Mouse (Mus musculus) heart, embryonic 11.5 days (tissue): Measurements from ENCODE around the gene Mapk6. TPM values are rescaled to one million over a fixed set of nuclear protein-coding genes. Genes with fewer than 3 reads are reported as not detected.

Experiments used
- ATAC-seq: fragments of 200-750 bp; cut with Nextera tagmentation; replicated peaks from 2 replicates; pipeline ENCODE4 v1.8.0; 2017; ENCODE audit warnings: moderate library complexity; ENCODE audit not compliant: insufficient number of reproducible peaks, low FRiP score, low TSS enrichment
- H3K27ac ChIP-seq: fragments of 300-500 bp; sonication (generic); 2 replicates; pipeline ENCODE4 v1.5.1; 2014; ENCODE audit warnings: mild to moderate bottlenecking, low read depth, low read length
- H3K27me3 ChIP-seq: fragments of 300-500 bp; sonication (generic); 2 replicates; pipeline ENCODE4 v1.6.1; 2014; ENCODE audit warnings: mild to moderate bottlenecking, low read length, mixed read lengths; ENCODE audit not compliant: control insufficient read depth, insufficient read depth
- H3K36me3 ChIP-seq: fragments of 300-500 bp; sonication (generic); 2 replicates; pipeline ENCODE4 v1.6.1; 2014; ENCODE audit warnings: mild to moderate bottlenecking, low read length, moderate library complexity, mixed read lengths; ENCODE audit not compliant: control insufficient read depth, insufficient read depth
- H3K4me1 ChIP-seq: fragments of 300-500 bp; sonication (generic); 2 replicates; pipeline ENCODE4 v1.6.1; 2014; ENCODE audit warnings: low read length; ENCODE audit not compliant: control insufficient read depth, insufficient read depth
- H3K4me2 ChIP-seq: fragments of 300-500 bp; sonication (generic); 2 replicates; pipeline ENCODE4 v1.6.1; 2014; ENCODE audit warnings: mild to moderate bottlenecking, moderate library complexity
- H3K4me3 ChIP-seq: fragments of 300-500 bp; sonication (generic); 2 replicates; pipeline ENCODE4 v1.5.1; 2014; ENCODE audit warnings: low read depth, low read length
- H3K9ac ChIP-seq: fragments of 300-500 bp; sonication (generic); 2 replicates; pipeline ENCODE4 v1.6.1; 2014; ENCODE audit warnings: mild to moderate bottlenecking, low read depth, low read length, moderate library complexity
- H3K9me3 ChIP-seq: fragments of 300-500 bp; sonication (generic); replicated peaks from 2 replicates; pipeline ENCODE4 v1.6.1; 2016; ENCODE audit warnings: low read length; ENCODE audit not compliant: control insufficient read depth
- WGBS: fragments of 180-500 bp; shearing (Covaris S2); extraction: QIAGEN DNeasy Blood & Tissue Kit; methylation state at CpG from one replicate; pipeline ENCODE4 v1.1.7; 2014; ENCODE audit not compliant: insufficient replicate concordance; 5-methylcytosine and 5-hydroxymethylcytosine counted together
- polyA plus RNA-seq: library from polyadenylated mRNA; unstranded; fragments of >200 nt; fragmentation: Nextera tagmentation; extraction: Ambion mirVana; gene quantifications from 2 replicates; pipeline ENCODE4 v1.2.1, GENCODE M21; 2014

Gene Mapk6
- polyA plus RNA-seq, 1 experiment from 2014 or later, result 77.5 TPM

- Histone ChIP-seq H3K9ac (no peak overlapping the region), H3K4me2 (no peak overlapping the region), H3K27ac (no peak overlapping the region), H3K27me3 (no peaks in the 10 kb centered on the region), H3K9me3 (no peaks in the 10 kb centered on the region), H3K4me1 (peaks cover 12% of the 10 kb centered on the region), H3K36me3 (no peaks in the 10 kb centered on the region), H3K4me3 (no peak overlapping the region)
- WGBS, result 48% methylated on average over 5 of the region's 5 CpGs
- no peak for ATAC-seq
Measured at GRCm38 (mm10) chr9:75413206-75413605, 3.4 kb upstream of the Mapk6 start.

DNA sequence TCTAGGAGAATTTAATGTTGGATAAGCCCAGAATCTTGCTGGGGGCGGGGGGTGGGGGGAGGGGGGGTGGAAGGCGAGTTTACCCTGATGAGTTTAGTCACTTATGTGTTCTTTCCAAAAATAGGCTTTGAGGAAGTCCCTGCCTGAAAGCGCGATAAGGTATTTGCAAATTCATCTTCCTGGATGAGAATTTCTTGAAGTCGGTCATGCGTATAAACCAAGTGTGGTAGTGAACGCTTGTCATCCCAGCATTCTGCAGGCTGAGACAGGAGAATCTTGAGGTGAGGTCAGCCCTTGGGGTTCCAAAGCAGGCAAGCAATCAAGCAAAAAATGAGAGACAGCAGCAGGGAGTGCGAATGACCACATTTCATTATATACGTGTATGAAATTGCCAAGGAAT lies 1.8 kb upstream of the Mapk6 start:
- no peak overlapping the region for H3K27ac ChIP-seq
- ATAC-seq, result no peak
- no peaks in the 10 kb centered on the region for H3K27me3 ChIP-seq
- whole genome bisulfite sequencing, result 70% methylated on average over 9 of the region's 9 CpGs
- H3K36me3 ChIP-seq, result no peaks in the 10 kb centered on the region
- peaks cover 15% of the 10 kb centered on the region for H3K4me1 ChIP-seq
- H3K4me3 ChIP-seq, result no peak overlapping the region
- H3K9ac ChIP-seq, result no peak overlapping the region
- H3K9me3 ChIP-seq, result no peaks in the 10 kb centered on the region
- H3K4me2 ChIP-seq, result no peak overlapping the region

DNA sequence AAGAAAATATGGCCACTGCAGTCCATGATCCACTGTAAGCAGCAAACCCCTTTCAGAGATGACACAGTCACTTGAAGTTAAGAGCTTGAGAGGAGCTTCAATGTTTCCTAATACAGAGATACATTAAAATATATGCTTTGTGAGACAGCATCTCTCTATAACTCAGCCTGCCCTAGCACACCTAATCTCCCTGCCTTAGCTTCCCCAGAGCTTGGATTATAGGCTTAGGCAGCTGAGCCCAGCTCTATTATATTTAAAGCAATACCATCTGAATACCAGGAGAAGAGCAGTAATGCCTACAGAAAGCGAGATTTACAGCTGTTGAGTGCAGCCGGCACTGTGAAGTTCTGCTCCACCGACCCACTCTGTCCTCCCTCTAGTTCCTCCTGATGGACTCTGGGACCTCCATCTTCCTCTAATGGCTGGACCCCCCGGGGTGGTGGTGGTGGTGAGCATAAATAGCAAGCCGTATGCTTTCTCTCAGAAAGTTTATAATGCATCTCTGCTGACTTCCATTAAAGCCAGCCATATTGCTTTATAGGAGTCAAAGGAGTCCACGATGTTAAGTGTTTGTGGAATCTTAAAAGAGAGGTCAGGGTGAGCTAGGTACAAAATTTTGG lies 1.2 kb upstream of the Mapk6 start:
- no peaks in the 10 kb centered on the region for H3K27me3 ChIP-seq
- H3K4me1 ChIP-seq, result peaks cover 20% of the 10 kb centered on the region
- H3K9me3 ChIP-seq, result no peaks in the 10 kb centered on the region
- no peak overlapping the region for H3K4me3 ChIP-seq
- H3K27ac ChIP-seq, result no peak overlapping the region
- ATAC-seq, result no peak
- WGBS, result 67% methylated on average over 6 of the region's 6 CpGs
- H3K4me2 ChIP-seq, result no peak overlapping the region
- no peak overlapping the region for H3K9ac ChIP-seq
- no peaks in the 10 kb centered on the region for H3K36me3 ChIP-seq

GRCm38 (mm10) chr9:75409031-75409851 lies 564 bp downstream of the Mapk6 start:
- under 1% methylated on average over 55 of the region's 90 CpGs for WGBS
- H3K4me1 ChIP-seq, result peaks cover 28% of the 10 kb centered on the region
- no peaks in the 10 kb centered on the region for H3K36me3 ChIP-seq
- peak overlapping the region; percentile 73 for H3K4me2 ChIP-seq
- peak overlapping the region; percentile 92 for H3K4me3 ChIP-seq
- peak overlapping the region; percentile 99 for H3K27ac ChIP-seq
- ATAC-seq, result peak; percentile 84
- no peaks in the 10 kb centered on the region for H3K9me3 ChIP-seq
- no peaks in the 10 kb centered on the region for H3K27me3 ChIP-seq
- H3K9ac ChIP-seq, result peak overlapping the region; percentile 97

- peaks cover 28% of the 10 kb centered on the region for H3K4me1 ChIP-seq
- peak overlapping the region; percentile 99 for H3K27ac ChIP-seq
- no peak for ATAC-seq
- no peaks in the 10 kb centered on the region for H3K27me3 ChIP-seq
- peak overlapping the region; percentile 97 for H3K9ac ChIP-seq
- peak overlapping the region; percentile 73 for H3K4me2 ChIP-seq
- WGBS, result 4% methylated on average over 11 of the region's 11 CpGs
- H3K36me3 ChIP-seq, result no peaks in the 10 kb centered on the region
- H3K9me3 ChIP-seq, result no peaks in the 10 kb centered on the region
- H3K4me3 ChIP-seq, result peak overlapping the region; percentile 92
Measured at GRCm38 (mm10) chr9:75408204-75408826, 1.5 kb downstream of the Mapk6 start.

- H3K4me1 ChIP-seq, result peaks cover 27% of the 10 kb centered on the region
- 7% methylated on average over 10 of the region's 10 CpGs for WGBS
- no peaks in the 10 kb centered on the region for H3K9me3 ChIP-seq
- H3K9ac ChIP-seq, result peak overlapping the region; percentile 49; the same call in 1 of the 2 replicates
- H3K4me2 ChIP-seq, result peak overlapping the region; percentile 73
- peak overlapping the region; percentile 92 for H3K4me3 ChIP-seq
- H3K27ac ChIP-seq, result no peak overlapping the region
- ATAC-seq, result no peak
- no peaks in the 10 kb centered on the region for H3K36me3 ChIP-seq
- no peaks in the 10 kb centered on the region for H3K27me3 ChIP-seq
Measured at GRCm38 (mm10) chr9:75407803-75408202, 2.0 kb downstream of the Mapk6 start.

DNA sequence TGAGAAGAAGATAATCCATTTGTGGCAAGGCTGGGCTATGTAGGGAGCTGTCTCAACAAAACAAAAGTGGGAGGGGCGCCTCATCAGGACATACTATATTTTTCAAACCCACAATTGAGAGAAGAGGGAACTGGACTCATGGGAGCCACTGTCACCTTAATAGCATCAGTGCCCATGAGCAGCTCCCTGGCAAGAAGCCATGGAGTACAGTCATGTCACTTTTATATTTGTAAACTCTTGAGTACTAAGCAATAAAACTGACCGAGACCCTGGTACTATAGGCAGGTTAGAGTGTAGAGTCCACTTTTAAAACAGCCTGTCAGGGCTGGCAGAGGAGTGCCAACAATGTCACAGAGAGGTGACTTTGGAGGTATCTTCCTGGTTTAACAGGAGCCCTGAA lies 3.7 kb downstream of the Mapk6 start:
- Histone ChIP-seq H3K36me3 (no peaks in the 10 kb centered on the region), H3K4me1 (peaks cover 44% of the 10 kb centered on the region), H3K9me3 (no peaks in the 10 kb centered on the region), H3K27ac (no peak overlapping the region), H3K9ac (no peak overlapping the region), H3K4me2 (no peak overlapping the region), H3K4me3 (no peak overlapping the region), H3K27me3 (no peaks in the 10 kb centered on the region)
- ATAC-seq, result no peak
- WGBS, result 88% methylated on average over 2 of the region's 2 CpGs

DNA sequence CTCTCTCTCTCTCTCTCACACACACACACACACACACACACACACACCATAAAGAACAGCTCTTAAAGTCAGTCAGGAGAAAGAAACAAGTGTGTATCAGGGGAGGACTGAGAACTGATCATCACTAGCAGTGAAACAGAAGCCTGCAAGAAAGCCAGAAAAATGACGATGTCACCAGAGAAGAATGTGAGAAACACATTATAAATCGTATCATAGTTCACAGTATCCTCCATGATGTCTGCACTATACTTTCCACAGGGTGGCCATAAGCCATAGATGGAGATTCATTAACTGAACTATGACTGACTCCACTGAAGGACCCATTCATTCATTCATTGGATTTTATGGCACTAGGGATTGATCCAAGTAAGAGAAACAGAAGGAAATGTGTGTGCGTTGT lies 6.3 kb downstream of the Mapk6 start:
- WGBS, result 68% methylated on average over 3 of the region's 3 CpGs
- peaks cover 48% of the 10 kb centered on the region for H3K4me1 ChIP-seq
- ATAC-seq, result no peak

More for the DNA sequence above, 6.3 kb downstream of the Mapk6 start:
- Histone ChIP-seq H3K27me3 (no peaks in the 10 kb centered on the region), H3K27ac (no peak overlapping the region), H3K4me2 (no peak overlapping the region), H3K4me3 (no peak overlapping the region), H3K9me3 (no peaks in the 10 kb centered on the region), H3K36me3 (no peaks in the 10 kb centered on the region), H3K9ac (no peak overlapping the region)
